Mouse (Mus musculus) lung, postnatal 0 days (tissue): ENCODE data around the gene Pgrmc1. TPM values are rescaled to one million over a fixed set of nuclear protein-coding genes. Genes with fewer than 3 reads are reported as not detected.
"Not testable (repeated sequence)": the region's sequence is repeated elsewhere in the genome, so short reads cannot be mapped to it uniquely, and the experiment has no call there.

Source experiments
- ATAC-seq: fragments of 200-750 bp; cut with Nextera tagmentation; 2 replicates; pipeline ENCODE4 v1.8.0; 2017; ENCODE audit warnings: moderate library complexity
- DNase-seq: peaks from one replicate; pipeline ENCODE4 v3.0.0-alpha.2; 2016; ENCODE audit warnings: low spot score
- H3K27ac ChIP-seq: fragments of 300-500 bp; sonication (generic); 2 replicates; pipeline ENCODE4 v1.5.1; 2014; ENCODE audit warnings: antibody characterized with exemption, mild to moderate bottlenecking, low read length, mixed read lengths
- H3K27me3 ChIP-seq: fragments of 300-500 bp; sonication (generic); replicated peaks from 2 replicates; pipeline ENCODE4 v1.6.1; 2014; ENCODE audit warnings: low read length, mixed read lengths; ENCODE audit not compliant: insufficient read depth
- H3K36me3 ChIP-seq: fragments of 300-500 bp; sonication (generic); 2 replicates; pipeline ENCODE4 v1.6.1; 2014; ENCODE audit warnings: low read length, mixed read lengths; ENCODE audit not compliant: insufficient read depth
- H3K4me1 ChIP-seq: fragments of 300-500 bp; sonication (generic); 2 replicates; pipeline ENCODE4 v1.6.1; 2014; ENCODE audit warnings: antibody characterized with exemption, low read depth, low read length, mixed read lengths; ENCODE audit not compliant: insufficient read depth
- H3K4me2 ChIP-seq: fragments of 300-500 bp; sonication (generic); replicated peaks from 2 replicates; pipeline ENCODE4 v1.6.1; 2014; ENCODE audit warnings: low read depth, mild to moderate bottlenecking, low read length, moderate library complexity, mixed read lengths
- H3K4me3 ChIP-seq: fragments of 300-500 bp; sonication (generic); 2 replicates; pipeline ENCODE4 v1.5.1; 2014; ENCODE audit warnings: low read depth, low read length
- H3K9ac ChIP-seq: fragments of 300-500 bp; sonication (generic); replicated peaks from 2 replicates; pipeline ENCODE4 v1.6.1; 2014; ENCODE audit warnings: low read depth, mild to moderate bottlenecking
- H3K9me3 ChIP-seq: fragments of 300-500 bp; sonication (generic); 2 replicates; pipeline ENCODE4 v1.6.1; 2016; ENCODE audit warnings: low read length, mixed read lengths
- CTCF ChIP-seq: IDR thresholded peaks from 2 replicates; pipeline ENCODE4 v1.5.1; 2016; ENCODE audit warnings: antibody characterized with exemption, mild to moderate bottlenecking
- EP300 ChIP-seq: IDR thresholded peaks from 2 replicates; pipeline ENCODE4 v1.6.1; 2016; ENCODE audit warnings: antibody characterized with exemption, mild to moderate bottlenecking, control low read depth
- WGBS: fragments of 180-500 bp; shearing (Covaris S2); extraction: QIAGEN DNeasy Blood & Tissue Kit; methylation state at CpG from one replicate; pipeline ENCODE4 v1.1.7; 2014; 5-methylcytosine and 5-hydroxymethylcytosine counted together
- polyA plus RNA-seq: library from polyadenylated mRNA; unstranded; fragments of >200 nt; fragmentation: Nextera tagmentation; extraction: Ambion mirVana; gene quantifications from 2 replicates; pipeline ENCODE4 v1.2.1, GENCODE M21; 2015

Gene Pgrmc1
- polyA plus RNA-seq, 1 experiment from 2014 or later = 285 TPM

GRCm38 (mm10) chrX:36591120-36591519 lies 6.9 kb upstream of the Pgrmc1 start:
- no peak for ATAC-seq
- Histone ChIP-seq H3K27me3 (no peaks in the 10 kb centered on the region), H3K4me3 (no peak overlapping the region), H3K4me2 (no peak overlapping the region), H3K4me1 (no peaks in the 10 kb centered on the region), H3K27ac (no peak overlapping the region), H3K9me3 (no peaks in the 10 kb centered on the region), H3K36me3 (no peaks in the 10 kb centered on the region), H3K9ac (no peak overlapping the region)
- peak; percentile 22 for DNase-seq
- TF ChIP-seq EP300 (no peak), CTCF (no peak)
- WGBS = 20% methylated on average over 1 of the region's 1 CpGs

- no peaks in the 10 kb centered on the region for H3K36me3 ChIP-seq
- no peaks in the 10 kb centered on the region for H3K9me3 ChIP-seq
- no peaks in the 10 kb centered on the region for H3K27me3 ChIP-seq
- DNase-seq = no peak
- no peak overlapping the region for H3K9ac ChIP-seq
- 52% methylated on average over 4 of the region's 4 CpGs for WGBS
- H3K27ac ChIP-seq = no peak overlapping the region
- no peaks in the 10 kb centered on the region for H3K4me1 ChIP-seq
- H3K4me2 ChIP-seq = no peak overlapping the region
- ATAC-seq = no peak
- no peak for TF ChIP-seq EP300
- TF ChIP-seq CTCF = no peak
- H3K4me3 ChIP-seq = no peak overlapping the region
Measured at GRCm38 (mm10) chrX:36591539-36591938, 6.5 kb upstream of the Pgrmc1 start.

- 87% methylated on average over 3 of the region's 3 CpGs for WGBS
- DNase-seq = no peak
Measured at GRCm38 (mm10) chrX:36595247-36595646, 2.8 kb upstream of the Pgrmc1 start.

GRCm38 (mm10) chrX:36596483-36597120 lies 1.4 kb upstream of the Pgrmc1 start:
- not testable (repeated sequence) for H3K4me2 ChIP-seq, H3K9me3 ChIP-seq, H3K27me3 ChIP-seq, H3K4me1 ChIP-seq, H3K4me3 ChIP-seq, H3K9ac ChIP-seq, ATAC-seq, H3K36me3 ChIP-seq, H3K27ac ChIP-seq
- WGBS = 60% methylated on average over 5 of the region's 5 CpGs
- DNase-seq = peak; percentile 22

More at GRCm38 (mm10) chrX:36595247-36595646, 2.8 kb upstream of the Pgrmc1 start:
- no peak for TF ChIP-seq EP300
- TF ChIP-seq CTCF = no peak
- no peak for ATAC-seq
- Histone ChIP-seq H3K9ac (no peak overlapping the region), H3K27ac (no peak overlapping the region), H3K36me3 (no peaks in the 10 kb centered on the region), H3K4me2 (no peak overlapping the region), H3K27me3 (no peaks in the 10 kb centered on the region), H3K4me1 (no peaks in the 10 kb centered on the region), H3K9me3 (no peaks in the 10 kb centered on the region), H3K4me3 (no peak overlapping the region)

GRCm38 (mm10) chrX:36598390-36598810 lies 394 bp downstream of the Pgrmc1 start:
- ATAC-seq (peak; percentile 48), DNase-seq (no peak)
- Histone ChIP-seq H3K36me3 (no peaks in the 10 kb centered on the region), H3K9me3 (no peaks in the 10 kb centered on the region), H3K4me1 (no peaks in the 10 kb centered on the region), H3K27ac (peak overlapping the region; percentile 75), H3K4me3 (peak overlapping the region; percentile 60), H3K27me3 (no peaks in the 10 kb centered on the region), H3K4me2 (peak overlapping the region; percentile 59), H3K9ac (peak overlapping the region; percentile 66)
- TF ChIP-seq EP300 = no peak
- TF ChIP-seq CTCF = no peak
- 17% methylated on average over 38 of the region's 41 CpGs for WGBS

- H3K4me1 ChIP-seq = no peaks in the 10 kb centered on the region
- H3K9me3 ChIP-seq = no peaks in the 10 kb centered on the region
- ATAC-seq (peak; percentile 49), DNase-seq (peak; percentile 36)
- H3K36me3 ChIP-seq = no peaks in the 10 kb centered on the region
- H3K27me3 ChIP-seq = no peaks in the 10 kb centered on the region
- no peak for TF ChIP-seq CTCF
- TF ChIP-seq EP300 = no peak
- peak overlapping the region; percentile 66; the same call in 1 of the 2 replicates for H3K9ac ChIP-seq
- 15% methylated on average over 14 of the region's 14 CpGs for WGBS
- peak overlapping the region; percentile 75; the same call in 1 of the 2 replicates for H3K27ac ChIP-seq
- peak overlapping the region; percentile 59 for H3K4me2 ChIP-seq
- peak overlapping the region; percentile 60 for H3K4me3 ChIP-seq
Measured at GRCm38 (mm10) chrX:36598861-36599344, 897 bp downstream of the Pgrmc1 start.
